Mouse (Mus musculus) right cerebral cortex, postnatal 4 days (tissue): ENCODE results near the gene Cnpy2.

ENCODE experiments used
- DNase-seq: peaks from one replicate; pipeline ENCODE4 v3.0.0-alpha.2; 2022

The Cnpy2 gene

GRCm38 (mm10) chr10:128369599-128369998 is 47.3 kb downstream of the Cnpy2 start:
- DNase-seq = no peak

GRCm38 (mm10) chr10:128370021-128370420 is 47.8 kb downstream of the Cnpy2 start:
- no peak for DNase-seq

DNA sequence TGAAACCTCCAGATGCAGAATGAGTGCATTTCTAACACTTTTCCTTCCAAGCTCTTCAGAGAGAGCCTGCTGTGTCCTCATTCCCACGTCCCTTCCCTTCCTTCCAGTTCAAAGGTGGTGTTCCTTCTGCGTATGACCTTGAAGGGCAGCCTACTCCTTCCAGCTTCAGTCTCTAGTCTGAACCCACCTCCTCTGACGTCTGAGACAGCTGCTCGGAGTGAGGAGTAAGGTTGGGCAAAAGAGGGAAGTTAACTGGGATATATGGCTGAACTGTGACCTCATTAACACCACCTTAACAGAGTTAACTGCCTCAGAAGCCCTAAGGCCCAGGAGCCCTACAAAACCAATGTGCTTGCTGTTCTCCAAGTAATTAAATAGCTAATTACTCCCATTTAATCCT is 48.3 kb downstream of the Cnpy2 start:
- no peak for DNase-seq

DNA sequence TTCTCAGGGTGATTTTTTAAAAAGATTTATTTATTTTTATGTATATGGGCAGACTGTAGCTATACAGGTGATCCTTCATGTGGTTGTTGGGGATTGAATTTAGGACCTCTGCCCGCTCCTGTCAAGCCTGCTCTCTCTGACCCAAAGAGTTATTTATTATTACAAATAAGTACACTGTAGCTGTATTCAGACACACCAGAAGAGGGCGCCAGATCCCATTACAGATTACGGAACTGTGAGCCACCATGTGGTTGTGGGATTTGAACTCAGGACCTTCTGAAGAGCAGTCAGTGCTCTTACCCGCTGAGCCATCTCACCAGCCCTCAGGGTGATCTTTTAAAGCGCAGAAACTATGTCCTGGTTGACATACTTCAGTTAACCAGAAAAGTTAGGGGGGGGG is 49.9 kb downstream of the Cnpy2 start:
- no peak for DNase-seq

DNA sequence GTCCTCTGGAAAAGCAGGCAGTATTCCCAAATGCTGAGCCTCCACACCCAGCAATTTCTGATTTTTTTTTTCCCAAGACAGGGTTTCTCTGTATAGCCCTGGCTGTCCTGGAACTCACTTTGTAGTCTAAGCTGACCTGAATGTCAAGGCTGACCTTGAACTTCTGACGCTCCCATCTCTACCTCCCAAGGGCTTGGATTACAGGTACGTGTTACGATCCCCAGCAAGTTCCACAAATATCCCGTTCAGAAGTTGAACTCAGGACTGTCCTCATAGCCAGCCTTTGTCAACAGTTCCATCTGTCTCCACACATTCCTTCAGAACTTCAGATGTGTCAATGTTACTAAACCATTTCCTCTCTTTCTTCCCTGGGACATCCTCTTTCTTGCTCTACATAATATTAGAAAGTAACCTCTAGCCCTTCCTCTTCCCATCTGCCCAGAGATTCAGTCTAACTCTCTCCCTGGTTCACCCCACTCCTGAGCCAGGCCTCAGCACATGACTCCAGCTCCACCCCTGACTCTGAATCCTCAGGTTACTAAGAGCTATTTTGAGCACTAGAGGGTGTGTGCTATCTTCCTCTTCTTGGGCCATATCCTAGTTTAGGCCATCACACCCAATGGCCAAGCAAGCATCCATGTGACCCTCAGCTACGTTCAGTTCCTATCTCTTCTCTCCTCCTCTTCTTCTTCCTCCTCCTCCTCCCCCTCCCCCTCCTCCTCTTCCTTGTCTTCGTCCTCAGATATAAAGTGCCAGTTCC is 50.9 kb downstream of the Cnpy2 start:
- DNase-seq = no peak

DNA sequence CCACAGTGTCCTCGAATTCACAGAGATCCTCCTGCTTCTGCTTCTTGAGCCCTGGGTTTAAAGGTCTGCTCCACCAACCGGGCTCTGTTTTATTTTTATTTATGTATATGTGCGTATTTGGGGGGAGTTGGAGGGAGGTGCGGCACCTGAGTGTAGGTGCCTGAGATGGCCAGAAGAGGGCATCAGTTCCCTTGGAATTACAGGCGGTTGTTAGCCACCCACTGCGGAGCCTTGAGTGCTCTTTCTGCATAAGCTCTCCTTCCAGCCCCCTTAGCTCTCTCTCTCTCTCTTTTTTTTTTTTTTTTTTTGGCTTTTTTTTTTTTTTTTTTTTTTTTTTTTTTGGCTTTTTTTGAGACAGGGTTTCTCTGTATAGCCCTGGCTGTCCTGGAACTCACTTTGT is 52.1 kb downstream of the Cnpy2 start:
- DNase-seq = no peak

DNA sequence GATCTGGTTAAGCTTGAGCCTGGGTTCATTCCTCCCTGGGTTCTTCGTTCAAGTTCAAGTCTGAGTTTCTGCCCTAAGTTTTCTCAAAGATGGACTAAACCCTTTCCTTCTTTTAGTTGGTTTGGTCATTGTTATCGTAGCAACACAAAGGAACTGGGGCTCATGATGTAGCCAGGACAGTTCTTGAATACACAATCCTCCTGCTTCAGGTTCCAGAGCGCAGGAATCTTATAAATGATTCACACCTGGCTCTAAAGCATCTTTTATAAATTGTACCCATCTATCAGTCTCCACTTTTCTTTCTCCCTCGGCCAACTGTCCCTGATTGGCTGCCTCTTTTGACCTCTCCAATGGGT is 53.8 kb downstream of the Cnpy2 start:
- DNase-seq = no peak

GRCm38 (mm10) chr10:128376455-128377211 is 54.4 kb downstream of the Cnpy2 start, which contains the start of gene Ankrd52:
Ankrd52 (plus strand) TSS chr10:128377115.
- peak; percentile 88 for DNase-seq
